Mouse (Mus musculus) central nervous system, embryonic 11.5 days (tissue): ENCODE data around the gene Gm7361. TPM values are rescaled to one million over a fixed set of nuclear protein-coding genes. Genes with fewer than 3 reads are reported as not detected.

Experiments
- polyA plus RNA-seq: library from polyadenylated mRNA; depleted of rRNA; stranded (reverse); fragments of >200 nt; gene quantifications from 2 replicates; pipeline ENCODE4 v1.2.3, GENCODE M21; 2012; rRNA removed

Gene Gm7361
- 0.05 TPM in 1 of 2 replicates, not detected in the other for polyA plus RNA-seq

GRCm38 (mm10) chr5:26257391-26257790, at the start of gene Gm7361:
Gene Gm7361 (plus strand): TSS chr5:26257691.

Other genes with a start within 250 kb of the Gm7361 start
- not detected in 2 replicates for gene Gm5862, start 234.8 kb upstream of the Gm7361 start, polyA plus RNA-seq
- 0.02 TPM in 1 of 2 replicates, not detected in the other for gene Speer4a, start 218.1 kb upstream of the Gm7361 start, polyA plus RNA-seq
- gene Gm7347, start 199.1 kb upstream of the Gm7361 start, polyA plus RNA-seq, result not detected in 2 replicates
- not detected in 2 replicates for gene Gm10471, start 168.4 kb upstream of the Gm7361 start, polyA plus RNA-seq
- gene 5031410I06Rik, start 152.3 kb upstream of the Gm7361 start, polyA plus RNA-seq, result not detected in 2 replicates
- gene Gm10220, start 136.3 kb upstream of the Gm7361 start, polyA plus RNA-seq, result not detected in 2 replicates